Mouse (Mus musculus): Measurements from ENCODE around the gene Etv3.

DNA sequence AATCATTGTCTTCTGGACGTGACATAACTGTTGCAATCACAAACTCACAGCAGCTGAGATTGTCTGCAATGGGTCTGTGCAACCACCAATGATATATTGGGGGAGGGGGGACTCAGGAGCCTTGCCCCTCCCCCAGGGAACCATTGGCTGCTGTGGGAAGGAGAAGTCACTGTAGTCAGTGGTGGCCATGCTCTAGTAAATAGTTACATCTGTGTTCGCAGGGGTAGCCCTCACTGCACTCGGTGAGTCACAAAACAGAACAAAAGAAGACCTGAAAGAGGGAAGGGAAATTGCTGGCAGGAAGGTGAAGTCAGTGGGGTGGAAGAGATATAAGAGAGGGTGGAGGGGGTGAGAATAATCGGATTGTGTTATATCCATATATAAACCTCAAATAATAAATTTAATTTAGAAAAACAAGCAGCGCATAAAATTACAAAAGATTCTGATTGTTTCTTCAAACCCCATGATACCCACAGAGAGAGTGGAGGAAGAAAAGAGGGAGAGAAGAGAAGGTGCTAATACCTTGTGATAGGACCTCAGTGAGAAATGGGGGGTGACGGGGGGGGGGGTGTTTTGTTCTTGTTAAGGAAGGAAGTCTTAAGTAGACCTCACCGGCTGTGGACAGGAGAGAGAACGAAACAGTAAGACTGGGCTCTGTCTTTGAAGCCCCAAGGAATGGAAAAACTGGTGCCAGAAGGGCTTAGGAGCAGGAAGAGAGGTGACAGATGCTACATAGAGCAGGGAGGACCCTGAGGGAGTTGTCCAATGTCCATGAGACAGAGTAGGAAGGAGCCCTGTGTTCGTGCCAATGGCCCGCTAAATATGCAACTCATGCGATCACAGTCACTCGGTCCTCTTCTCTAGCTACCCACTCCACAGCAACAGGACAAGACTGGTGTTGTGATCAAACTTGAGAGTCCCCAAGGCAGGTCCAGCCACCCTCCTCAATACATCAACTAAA, 18.5 kb upstream of the Etv3 start:
- TF ChIP-seq POLR2A (IDR thresholded peaks at IDR 0.05; ENCODE audit: insufficient read depth, low read depth, low read length) (no peak), CTCF (IDR thresholded peaks at IDR 0.05; ENCODE audit: insufficient read depth, low read depth, low read length) (no peak)

All from olfactory bulb, adult 2 months (tissue).